In the genomic region with DNA sequence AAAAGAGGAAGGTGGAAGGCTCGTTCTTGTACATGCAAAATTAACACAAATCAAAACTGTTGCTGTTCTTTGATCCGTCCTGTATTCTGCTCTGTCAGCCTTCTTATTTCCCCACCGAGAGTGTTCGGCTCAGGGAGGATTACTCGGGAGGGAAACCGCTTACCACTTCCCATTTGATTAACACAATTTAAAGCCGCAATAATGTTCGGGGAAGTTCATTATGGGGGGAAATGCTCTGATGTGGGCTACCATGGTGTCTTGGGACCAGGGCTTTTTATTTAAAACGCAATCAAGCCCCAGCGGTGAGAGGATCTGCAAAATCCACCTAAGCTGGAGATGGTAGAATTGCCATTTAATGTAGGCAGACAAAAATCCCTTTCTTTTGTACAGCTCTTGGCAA, we compare ENCODE assay signal across 20 mouse cellular contexts.
"Had no signal": no experiment of that assay in that cellular context is flagged by ENCODE, and none has a peak within 500 bp of the region (broad histone marks: within the 10 kb centered on the region; RNA-seq: fewer than 3 reads in every experiment).

No protein-coding gene starts in this region.

- H3K4me3 ChIP-seq: layer of hippocampus, adult 2 months; limb, embryonic 15.5 days; myocyte; stomach, embryonic 15.5 days had no signal

- H3K9ac ChIP-seq: limb, embryonic 15.5 days; liver, embryonic 14.5 days; liver, postnatal 0 days; lung, embryonic 14.5 days; stomach, embryonic 15.5 days had no signal

- DNase-seq: kidney, adult 18-20 months; kidney, postnatal 25 days; layer of hippocampus, adult 9-11 months; liver, postnatal 0 days; lung, embryonic 14.5 days; right cerebral cortex, adult 18-20 months; right cerebral cortex, postnatal 14 days; spleen, adult 18-20 months; thymus, postnatal 25 days had no signal

- H3K4me2 ChIP-seq: limb, embryonic 15.5 days; liver, embryonic 11.5 days; lung, embryonic 14.5 days; stomach, embryonic 15.5 days had no signal

- H3K4me1 ChIP-seq: stomach, embryonic 15.5 days had no signal

- H3K36me3 ChIP-seq: limb, embryonic 15.5 days; stomach, embryonic 15.5 days had no signal

- ATAC-seq: inflammation-experienced regulatory T-cells, adult 6 months; intestine, embryonic 16.5 days; liver, postnatal 0 days; lung, postnatal 0 days had no signal

- H3K27ac ChIP-seq: kidney, postnatal 0 days; layer of hippocampus, adult 2 months; limb, embryonic 15.5 days; liver, embryonic 14.5 days; macrophage; stomach, embryonic 15.5 days had no signal

- H3K9me3 ChIP-seq: limb, embryonic 15.5 days; stomach, embryonic 15.5 days had no signal
